Mouse (Mus musculus): ENCODE measurements around the gene Lgalsl.

Gene Lgalsl

DNA sequence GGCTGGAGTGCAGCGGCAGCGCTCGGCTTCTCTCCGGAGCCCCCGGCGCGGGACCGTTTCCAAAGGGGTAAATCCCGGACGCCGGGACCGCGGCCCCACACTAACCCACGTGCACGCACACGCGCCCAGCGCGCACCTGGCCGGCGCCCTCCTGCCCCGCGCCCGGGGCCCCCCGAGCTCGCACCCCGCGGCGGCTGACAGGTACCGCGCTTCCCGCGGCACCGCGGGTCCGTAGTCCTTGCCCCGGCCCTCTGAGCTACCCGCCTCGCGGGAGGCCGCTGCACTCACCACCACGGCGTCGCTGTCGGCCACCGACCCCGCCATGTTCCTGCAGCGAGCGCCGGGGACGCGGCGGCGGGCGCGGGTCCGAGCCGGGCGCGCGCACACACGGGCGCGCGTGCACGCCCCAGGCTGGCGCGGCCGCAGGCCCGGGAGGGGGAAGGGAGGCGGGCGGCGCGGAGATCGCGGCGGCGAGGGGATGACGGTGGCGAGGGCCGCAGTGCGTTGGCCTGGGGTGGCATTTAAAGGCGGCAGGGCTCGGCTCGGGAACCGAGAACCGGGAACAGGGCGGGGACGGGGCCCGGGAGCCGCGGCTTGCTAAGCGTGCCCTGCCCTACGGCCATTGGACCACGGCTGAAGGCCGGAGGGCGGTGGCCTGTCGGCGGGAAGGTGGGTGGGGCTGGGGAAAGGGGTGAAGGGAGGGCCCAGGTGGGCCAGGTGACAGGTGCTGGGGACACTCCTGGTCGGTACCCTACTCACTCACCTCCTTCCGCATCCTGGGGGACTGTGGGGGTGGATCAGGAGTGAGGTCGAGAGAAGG, at the start of gene Lgalsl:
Gene Lgalsl, minus strand, starts transcription at position 371 of the 820 bp plus-strand sequence.
- DNase-seq (ENCODE audit: low read depth in 1 of 2, low spot score in 2 of 2): peak in 1 of 2 experiments; percentile 20

DNA sequence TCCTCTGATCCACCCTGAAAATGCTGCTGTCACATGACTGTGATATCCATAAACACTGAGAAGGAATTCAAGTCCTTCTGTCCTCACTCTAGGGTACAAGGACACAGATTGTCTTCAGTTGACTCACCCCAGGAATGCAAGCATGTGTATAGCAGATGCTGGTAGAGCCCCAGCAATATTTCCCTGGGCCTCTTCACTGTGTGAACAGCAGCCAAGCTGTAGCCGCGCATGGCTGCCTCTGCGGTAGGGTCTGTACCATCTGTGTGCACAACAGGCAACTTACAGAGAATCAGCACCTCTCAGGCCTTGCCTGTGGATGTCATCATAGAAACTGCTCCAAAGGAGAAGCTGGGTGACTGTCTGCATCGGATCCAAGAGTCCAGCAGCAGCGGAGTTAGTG, 47.8 kb upstream of the Lgalsl start:
- no peak for DNase-seq (ENCODE audit: low read depth in 1 of 2, low spot score in 2 of 2)

DNA sequence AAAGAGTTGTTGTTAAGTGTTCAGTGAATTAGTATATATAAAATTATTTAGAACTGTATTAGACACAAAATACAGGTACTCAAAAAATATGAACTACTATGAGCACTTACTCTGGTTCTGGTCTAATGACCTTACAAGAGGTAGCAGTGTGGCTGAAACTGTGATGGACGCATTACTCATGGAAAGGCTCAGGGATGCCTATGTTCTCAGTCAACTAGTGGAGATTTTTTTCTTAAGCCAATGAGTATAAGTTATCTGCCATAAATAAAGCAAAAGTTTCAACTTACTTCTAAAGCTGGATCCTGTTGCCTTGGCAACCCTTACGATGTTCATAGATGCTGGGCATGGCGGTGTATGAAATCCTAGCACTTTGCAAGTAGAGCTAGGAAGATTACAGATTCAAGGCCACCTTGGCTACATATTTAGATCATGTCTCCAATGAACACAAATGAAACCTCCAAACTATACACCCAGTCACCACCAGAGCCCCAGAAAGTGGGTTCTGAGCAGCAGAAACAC, 46.8 kb upstream of the Lgalsl start:
- no peak for DNase-seq (ENCODE audit: low read depth in 1 of 2, low spot score in 2 of 2)

DNA sequence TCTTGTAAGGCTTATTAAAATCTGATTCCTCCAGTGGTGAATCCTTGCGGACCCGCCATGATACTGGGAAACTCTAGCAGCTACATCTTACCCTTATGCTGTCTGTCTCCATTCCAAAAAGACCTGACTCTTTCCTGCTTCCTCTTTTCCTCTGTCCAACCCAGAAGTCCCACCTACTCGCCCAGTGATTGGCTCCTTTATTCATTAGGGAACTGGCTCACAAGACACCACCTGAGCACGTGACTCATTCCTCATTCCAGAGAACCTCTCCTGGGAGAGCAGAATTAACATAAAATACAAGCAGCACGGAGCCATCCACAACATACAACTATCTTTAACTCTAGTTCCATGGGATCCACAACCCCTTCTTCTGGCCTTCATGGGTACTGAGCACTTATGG, 42.5 kb upstream of the Lgalsl start:
- DNase-seq (ENCODE audit: low read depth in 1 of 2, low spot score in 2 of 2): no peak

DNA sequence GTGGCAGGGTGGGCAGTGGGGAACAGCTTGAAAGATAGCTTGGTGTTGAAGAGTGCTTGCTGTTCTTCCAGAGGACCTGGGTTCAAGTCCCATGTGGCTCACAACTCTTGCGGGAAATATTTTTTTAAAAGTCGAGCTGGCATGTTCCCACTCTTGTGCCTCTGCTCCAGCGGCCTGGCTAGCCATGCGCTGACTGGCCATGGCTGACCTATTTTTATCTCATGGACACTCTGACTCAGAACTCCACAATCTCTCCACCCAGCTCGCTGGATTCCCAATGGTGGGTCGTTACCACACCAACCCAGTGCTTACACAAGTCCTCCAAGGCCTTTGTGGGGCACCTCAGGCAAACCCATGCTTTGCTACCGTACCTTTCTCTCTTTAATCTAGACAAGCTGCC, 42.1 kb upstream of the Lgalsl start:
- no peak for DNase-seq (ENCODE audit: low read depth in 1 of 2, low spot score in 2 of 2)

DNA sequence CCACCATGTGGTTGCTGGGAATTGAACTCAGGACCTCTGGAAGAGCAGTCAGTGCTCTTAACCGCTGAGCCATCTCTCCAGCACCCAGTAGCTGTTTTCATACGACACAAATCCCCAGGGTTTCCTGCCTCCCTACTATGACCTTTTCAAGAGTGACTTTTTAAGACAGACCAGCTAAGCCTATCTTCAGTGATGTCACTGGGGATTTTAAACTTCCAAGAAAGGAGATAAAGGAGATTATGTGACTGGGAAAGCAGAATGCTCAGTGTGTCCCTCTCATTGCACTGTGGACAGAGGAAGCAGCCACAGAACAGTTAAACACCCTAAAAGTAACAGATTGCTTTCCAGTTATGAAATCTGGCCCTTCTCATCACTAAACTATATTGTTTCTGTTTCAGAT, 41.6 kb upstream of the Lgalsl start:
- no peak for DNase-seq (ENCODE audit: low read depth in 1 of 2, low spot score in 2 of 2)

GRCm38 (mm10) chr11:20869927-20870326, 39.1 kb upstream of the Lgalsl start:
- DNase-seq (ENCODE audit: low read depth in 1 of 2, low spot score in 2 of 2): no peak

DNA sequence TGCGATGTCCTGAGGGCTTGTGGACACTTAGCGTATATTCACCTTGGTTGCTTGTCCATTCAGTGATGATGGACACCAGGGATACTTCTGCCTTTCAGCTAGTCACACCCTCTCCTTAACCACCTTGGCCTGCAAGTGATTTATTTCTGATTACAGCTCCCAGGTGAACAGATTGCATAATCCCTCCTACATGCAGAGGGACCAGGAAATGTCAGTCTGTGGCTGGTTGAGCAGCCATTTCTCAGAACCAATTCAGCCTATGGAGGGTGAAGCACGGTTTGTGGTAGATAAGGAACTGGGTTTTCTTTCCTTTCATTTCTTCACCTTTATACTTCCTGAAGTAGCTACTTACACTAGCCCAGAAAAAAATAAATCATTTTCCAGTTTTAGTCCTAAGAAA, 34.6 kb upstream of the Lgalsl start:
- no peak for DNase-seq (ENCODE audit: low read depth in 1 of 2, low spot score in 2 of 2)

DNA sequence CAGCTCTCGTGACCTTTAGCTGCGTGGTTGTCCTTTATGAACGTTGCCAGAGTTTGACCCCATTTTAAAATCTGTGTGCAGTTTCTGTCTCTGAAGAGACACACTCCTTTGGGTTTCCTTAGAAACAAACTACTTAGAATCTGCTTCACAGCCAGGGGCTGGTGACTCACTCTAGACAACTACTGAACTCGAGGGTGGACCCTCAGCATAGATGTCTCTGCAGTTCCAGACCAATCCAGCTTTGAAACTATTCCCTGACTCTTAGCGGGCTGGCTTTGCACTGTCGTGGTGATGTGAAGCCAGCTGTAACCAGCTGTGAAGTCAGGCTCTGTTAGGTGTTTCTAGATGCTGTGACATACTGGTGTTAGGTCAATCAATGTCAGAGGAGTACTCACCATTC, 33.8 kb upstream of the Lgalsl start:
- DNase-seq (ENCODE audit: low read depth in 1 of 2, low spot score in 2 of 2): no peak

DNA sequence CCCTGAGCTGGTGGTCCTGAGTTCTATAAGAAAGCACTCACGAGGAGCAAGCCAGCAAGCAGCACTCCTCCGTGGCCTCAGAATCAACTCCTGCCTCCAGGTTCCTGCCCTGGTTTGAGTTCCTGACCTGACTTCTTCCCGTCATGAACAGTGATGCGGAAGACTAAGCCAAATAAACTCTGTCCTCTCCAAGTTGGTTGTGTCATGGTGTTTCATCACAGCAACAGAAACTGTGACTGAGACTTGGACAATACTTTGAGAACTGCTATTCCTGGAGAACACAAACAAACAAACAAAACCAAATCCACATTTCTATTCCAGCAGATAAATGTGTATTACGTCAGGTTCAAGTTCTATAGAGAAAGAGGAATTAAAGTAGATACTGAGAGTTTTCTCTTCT, 31.2 kb upstream of the Lgalsl start:
- DNase-seq (ENCODE audit: low read depth in 1 of 2, low spot score in 2 of 2): no peak

GRCm38 (mm10) chr11:20860351-20860750, 29.5 kb upstream of the Lgalsl start:
- DNase-seq (ENCODE audit: low read depth in 1 of 2, low spot score in 2 of 2): no peak

DNA sequence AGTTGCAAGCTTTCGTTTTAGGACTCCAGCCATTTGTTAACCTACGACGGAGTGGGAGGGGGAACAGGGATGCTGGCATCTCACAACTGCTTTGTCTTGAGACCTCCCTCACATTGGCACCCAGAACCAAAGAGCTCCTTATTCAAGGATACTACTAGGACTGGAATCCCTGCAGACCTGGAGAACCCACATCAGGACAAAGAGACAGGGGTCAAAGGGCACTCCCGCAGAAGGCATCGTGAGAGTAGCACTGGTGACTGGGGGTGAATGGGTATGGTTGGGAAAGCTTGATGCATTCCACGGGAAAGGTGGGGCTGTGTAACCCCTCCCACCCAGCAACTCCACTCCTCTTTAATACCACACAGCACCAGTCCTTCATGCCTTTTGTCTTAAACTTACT, 29.0 kb upstream of the Lgalsl start:
- DNase-seq (ENCODE audit: low read depth in 1 of 2, low spot score in 2 of 2): no peak

DNA sequence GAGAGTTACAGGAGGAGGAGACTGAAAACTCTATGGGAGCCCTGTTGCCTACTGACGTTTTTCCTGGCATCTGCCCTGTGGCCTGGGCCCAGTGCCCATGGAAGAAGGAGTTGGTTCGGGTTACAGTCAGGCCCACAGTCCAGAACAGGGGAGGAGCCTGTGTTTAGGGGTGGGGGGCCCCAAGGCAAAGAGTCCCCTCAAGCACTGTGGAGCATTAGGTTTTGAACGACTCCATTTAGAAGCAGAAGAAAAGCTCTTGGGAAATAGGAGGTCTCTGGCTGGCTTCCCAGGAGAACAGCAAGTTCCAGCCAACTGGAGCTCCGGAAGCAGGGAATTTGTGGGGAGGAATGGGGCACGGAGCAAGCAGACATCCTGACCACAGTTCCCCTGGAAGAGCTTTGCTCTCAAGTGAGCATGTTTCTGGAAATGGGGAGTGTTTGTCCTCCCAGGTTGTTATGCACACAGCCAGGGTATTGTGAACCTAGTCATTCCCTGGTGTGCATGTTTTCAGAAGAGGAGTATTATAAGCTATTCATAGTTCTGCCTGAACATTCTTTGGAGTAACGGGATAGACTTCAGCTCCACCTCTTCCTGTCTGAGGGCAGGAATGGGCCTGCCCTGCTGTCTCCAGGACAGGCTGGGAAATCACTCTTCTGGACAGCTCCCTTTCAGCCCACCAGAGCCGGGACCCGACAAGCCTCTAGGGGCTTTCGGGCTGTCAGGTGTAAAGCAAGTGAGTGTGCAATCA, 28.2 kb upstream of the Lgalsl start:
- DNase-seq (ENCODE audit: low read depth in 1 of 2, low spot score in 2 of 2): no peak

DNA sequence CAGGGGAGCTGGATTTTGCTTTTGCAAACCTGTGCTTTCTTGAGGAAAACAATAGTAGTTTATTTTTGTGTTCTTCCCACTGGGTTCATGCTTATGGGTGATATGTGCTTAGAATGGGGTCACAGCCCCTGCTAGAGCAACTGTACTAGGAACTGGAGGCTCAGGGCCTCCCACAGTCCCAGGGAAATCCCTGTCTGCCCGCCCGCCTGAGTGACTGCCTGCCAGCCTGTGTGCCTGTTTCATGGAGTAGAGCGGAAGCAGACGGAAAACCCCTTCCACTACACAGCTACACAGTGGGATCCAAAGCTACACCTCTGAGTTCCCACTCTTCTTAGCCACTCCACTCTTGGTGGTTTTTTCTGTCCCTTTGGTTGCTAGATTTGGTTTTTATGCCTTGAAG, 27.1 kb upstream of the Lgalsl start:
- no peak for DNase-seq (ENCODE audit: low read depth in 1 of 2, low spot score in 2 of 2)

- no peak for DNase-seq (ENCODE audit: low read depth in 1 of 2, low spot score in 2 of 2)
Measured at GRCm38 (mm10) chr11:20854032-20854741, 23.3 kb upstream of the Lgalsl start.

GRCm38 (mm10) chr11:20850196-20850595, 19.3 kb upstream of the Lgalsl start:
- no peak for DNase-seq (ENCODE audit: low read depth in 1 of 2, low spot score in 2 of 2)

DNA sequence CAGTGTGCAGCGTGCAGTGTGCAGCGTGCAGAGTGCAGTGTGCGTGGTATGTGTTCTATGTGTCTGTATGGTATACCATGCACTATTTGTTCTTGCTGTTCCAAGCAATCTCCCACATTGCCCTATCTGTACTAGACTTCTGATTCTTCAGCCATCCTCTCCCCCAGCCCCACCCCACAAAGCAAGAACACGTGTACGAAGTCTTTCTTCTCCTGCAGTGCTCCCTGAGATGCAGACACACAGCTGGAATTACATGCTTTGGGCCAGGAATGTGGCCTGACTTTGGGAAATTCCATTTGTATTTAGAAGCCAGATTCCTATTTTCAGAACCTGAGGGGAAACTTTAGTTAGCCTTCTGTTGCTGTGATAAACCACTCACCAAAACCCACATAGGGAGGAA, 18.5 kb upstream of the Lgalsl start:
- DNase-seq (ENCODE audit: low read depth in 1 of 2, low spot score in 2 of 2): no peak

GRCm38 (mm10) chr11:20837366-20837765, 6.5 kb upstream of the Lgalsl start:
- DNase-seq (ENCODE audit: low read depth in 1 of 2, low spot score in 2 of 2): no peak

- no peak for DNase-seq (ENCODE audit: low read depth in 1 of 2, low spot score in 2 of 2)
Measured at GRCm38 (mm10) chr11:20831600-20832137, 813 bp upstream of the Lgalsl start.

GRCm38 (mm10) chr11:20829993-20830685, 717 bp downstream of the Lgalsl start:
- no peak for DNase-seq (ENCODE audit: low read depth in 1 of 2, low spot score in 2 of 2)
